Mouse (Mus musculus) ovary, adult 2 months (tissue): ENCODE results near the gene 1700019N19Rik. TPM values are rescaled to one million over a fixed set of nuclear protein-coding genes. Genes with fewer than 3 reads are reported as not detected.

Source experiments
- polyA plus RNA-seq: library from polyadenylated mRNA; depleted of rRNA; stranded (reverse); fragments of >200 nt; gene quantifications from 2 replicates; pipeline ENCODE4 v1.2.3, GENCODE M21; 2012; rRNA removed

1700019N19Rik gene
- 0.50 and 1.6 TPM in 2 replicates for polyA plus RNA-seq

GRCm38 (mm10) chr19:58794284-58794683 is at the start of gene 1700019N19Rik:
Gene 1700019N19Rik, minus strand, starts transcription at chr19:58794461.

GRCm38 (mm10) chr19:58759423-58759822 is 34.8 kb downstream of the 1700019N19Rik start, which contains the start of gene Pnliprp2:
Gene Pnliprp2, plus strand, starts transcription at chr19:58759719.

Other genes with a start within 250 kb of the 1700019N19Rik start
- 0.34 and 0.58 TPM in 2 replicates for gene Pnlip, start 142.0 kb downstream of the 1700019N19Rik start, polyA plus RNA-seq
- gene Pnliprp1, start 65.6 kb downstream of the 1700019N19Rik start, polyA plus RNA-seq: 0.57 and 0.77 TPM in 2 replicates
- 0.10 TPM in 1 of 2 replicates, not detected in the other for gene Pnliprp2, start 34.7 kb downstream of the 1700019N19Rik start, polyA plus RNA-seq
- gene Eno4, start 149.0 kb upstream of the 1700019N19Rik start, polyA plus RNA-seq: 2.3 and 2.4 TPM in 2 replicates
- 26.6 and 28.6 TPM in 2 replicates for gene Hspa12a, start 149.2 kb upstream of the 1700019N19Rik start, polyA plus RNA-seq